Mouse (Mus musculus): ENCODE results near the gene Cdh4.

Cdh4 gene

GRCm38 (mm10) chr2:179799906-179800532, 357.8 kb downstream of the Cdh4 start:
- DNase-seq = peak; percentile 22 to 55

GRCm38 (mm10) chr2:179801042-179801441, 358.8 kb downstream of the Cdh4 start:
- no peak for DNase-seq

- DNase-seq = no peak
These were observed 360.2 kb downstream of the Cdh4 start for GRCm38 (mm10) chr2:179802411-179802810.

GRCm38 (mm10) chr2:179811086-179811485, 368.9 kb downstream of the Cdh4 start:
- DNase-seq = no peak

- no peak for DNase-seq
These were observed 371.0 kb downstream of the Cdh4 start for GRCm38 (mm10) chr2:179813035-179813827.

- DNase-seq = peak in 1 of 2 experiments; percentile 20
These were observed 382.6 kb downstream of the Cdh4 start for GRCm38 (mm10) chr2:179824776-179825326.

GRCm38 (mm10) chr2:179828968-179829367, 386.7 kb downstream of the Cdh4 start:
- DNase-seq = no peak

GRCm38 (mm10) chr2:179829972-179830371, 387.7 kb downstream of the Cdh4 start:
- DNase-seq = peak; percentile 46 to 50

- DNase-seq = no peak
These were observed 392.7 kb downstream of the Cdh4 start for GRCm38 (mm10) chr2:179834892-179835291.

- DNase-seq = no peak
These were observed 393.3 kb downstream of the Cdh4 start for GRCm38 (mm10) chr2:179835570-179835969.

GRCm38 (mm10) chr2:179837186-179837585, 395.0 kb downstream of the Cdh4 start:
- no peak for DNase-seq

GRCm38 (mm10) chr2:179838036-179838435, 395.8 kb downstream of the Cdh4 start:
- no peak for DNase-seq

- DNase-seq = no peak
These were observed 400.6 kb downstream of the Cdh4 start for GRCm38 (mm10) chr2:179842610-179843389.

GRCm38 (mm10) chr2:179849732-179850131, 407.5 kb downstream of the Cdh4 start:
- no peak for DNase-seq

GRCm38 (mm10) chr2:179852169-179852568, 409.9 kb downstream of the Cdh4 start:
- DNase-seq = no peak

- DNase-seq = no peak
These were observed 410.6 kb downstream of the Cdh4 start for GRCm38 (mm10) chr2:179852862-179853261.

GRCm38 (mm10) chr2:179853892-179854291, 411.7 kb downstream of the Cdh4 start:
- no peak for DNase-seq

GRCm38 (mm10) chr2:179857086-179857485, 414.9 kb downstream of the Cdh4 start:
- DNase-seq = no peak

- DNase-seq = no peak
These were observed 420.4 kb downstream of the Cdh4 start for GRCm38 (mm10) chr2:179862676-179863075.

GRCm38 (mm10) chr2:179863266-179863665, 421.0 kb downstream of the Cdh4 start:
- DNase-seq = no peak

GRCm38 (mm10) chr2:179865097-179865496, 422.9 kb downstream of the Cdh4 start:
- DNase-seq = no peak

- no peak for DNase-seq
These were observed 425.4 kb downstream of the Cdh4 start for GRCm38 (mm10) chr2:179867669-179868068.

- DNase-seq = no peak
These were observed 427.6 kb downstream of the Cdh4 start for GRCm38 (mm10) chr2:179869871-179870270.
